Mouse (Mus musculus) heart, embryonic 11.5 days (tissue): ENCODE results near the gene Pip5kl1. TPM values are rescaled to one million over a fixed set of nuclear protein-coding genes. Genes with fewer than 3 reads are reported as not detected.

Source experiments
- ATAC-seq: fragments of 200-750 bp; cut with Nextera tagmentation; replicated peaks from 2 replicates; pipeline ENCODE4 v1.8.0; 2017; ENCODE audit warnings: moderate library complexity; ENCODE audit not compliant: insufficient number of reproducible peaks, low FRiP score, low TSS enrichment
- H3K27ac ChIP-seq: fragments of 300-500 bp; sonication (generic); 2 replicates; pipeline ENCODE4 v1.5.1; 2014; ENCODE audit warnings: mild to moderate bottlenecking, low read depth, low read length
- H3K27me3 ChIP-seq: fragments of 300-500 bp; sonication (generic); 2 replicates; pipeline ENCODE4 v1.6.1; 2014; ENCODE audit warnings: mild to moderate bottlenecking, low read length, mixed read lengths; ENCODE audit not compliant: control insufficient read depth, insufficient read depth
- H3K36me3 ChIP-seq: fragments of 300-500 bp; sonication (generic); 2 replicates; pipeline ENCODE4 v1.6.1; 2014; ENCODE audit warnings: mild to moderate bottlenecking, low read length, moderate library complexity, mixed read lengths; ENCODE audit not compliant: control insufficient read depth, insufficient read depth
- H3K4me1 ChIP-seq: fragments of 300-500 bp; sonication (generic); 2 replicates; pipeline ENCODE4 v1.6.1; 2014; ENCODE audit warnings: low read length; ENCODE audit not compliant: control insufficient read depth, insufficient read depth
- H3K4me2 ChIP-seq: fragments of 300-500 bp; sonication (generic); 2 replicates; pipeline ENCODE4 v1.6.1; 2014; ENCODE audit warnings: mild to moderate bottlenecking, moderate library complexity
- H3K4me3 ChIP-seq: fragments of 300-500 bp; sonication (generic); 2 replicates; pipeline ENCODE4 v1.5.1; 2014; ENCODE audit warnings: low read depth, low read length
- H3K9ac ChIP-seq: fragments of 300-500 bp; sonication (generic); 2 replicates; pipeline ENCODE4 v1.6.1; 2014; ENCODE audit warnings: mild to moderate bottlenecking, low read depth, low read length, moderate library complexity
- H3K9me3 ChIP-seq: fragments of 300-500 bp; sonication (generic); replicated peaks from 2 replicates; pipeline ENCODE4 v1.6.1; 2016; ENCODE audit warnings: low read length; ENCODE audit not compliant: control insufficient read depth
- WGBS: fragments of 180-500 bp; shearing (Covaris S2); extraction: QIAGEN DNeasy Blood & Tissue Kit; methylation state at CpG from one replicate; pipeline ENCODE4 v1.1.7; 2014; ENCODE audit not compliant: insufficient replicate concordance; 5-methylcytosine and 5-hydroxymethylcytosine counted together
- polyA plus RNA-seq: library from polyadenylated mRNA; unstranded; fragments of >200 nt; fragmentation: Nextera tagmentation; extraction: Ambion mirVana; gene quantifications from 2 replicates; pipeline ENCODE4 v1.2.1, GENCODE M21; 2014

The Pip5kl1 gene
- polyA plus RNA-seq, 1 experiment from 2014 or later, result 0.31 TPM

- 3% methylated on average over 25 of the region's 25 CpGs for WGBS
- ATAC-seq, result peak; percentile 75
- no peaks in the 10 kb centered on the region for H3K9me3 ChIP-seq
- peak overlapping the region; percentile 52 for H3K9ac ChIP-seq
- H3K27ac ChIP-seq, result peak overlapping the region; percentile 87
- 0 out of 2 replicates have a peak, but pooled peaks cover 6% of the 10 kb centered on the region for H3K36me3 ChIP-seq
- no peaks in the 10 kb centered on the region for H3K27me3 ChIP-seq
- peak overlapping the region; percentile 88 for H3K4me3 ChIP-seq
- H3K4me1 ChIP-seq, result peaks cover 31% of the 10 kb centered on the region
- peak overlapping the region; percentile 95 for H3K4me2 ChIP-seq
Measured at GRCm38 (mm10) chr2:32608141-32608777, 33.7 kb downstream of the Pip5kl1 start.

- H3K4me1 ChIP-seq, result peaks cover 31% of the 10 kb centered on the region
- H3K4me2 ChIP-seq, result peak overlapping the region; percentile 95
- peak overlapping the region; percentile 88 for H3K4me3 ChIP-seq
- no peaks in the 10 kb centered on the region for H3K9me3 ChIP-seq
- peak; percentile 60 for ATAC-seq
- peak overlapping the region; percentile 52 for H3K9ac ChIP-seq
- H3K27me3 ChIP-seq, result no peaks in the 10 kb centered on the region
- H3K27ac ChIP-seq, result peak overlapping the region; percentile 87
- WGBS, result 34% methylated on average over 18 of the region's 18 CpGs
- 0 out of 2 replicates have a peak, but pooled peaks cover 6% of the 10 kb centered on the region for H3K36me3 ChIP-seq
Measured at GRCm38 (mm10) chr2:32608778-32609435, 34.3 kb downstream of the Pip5kl1 start.

- H3K4me3 ChIP-seq, result peak overlapping the region; percentile 36
- no peaks in the 10 kb centered on the region for H3K9me3 ChIP-seq
- peaks cover 31% of the 10 kb centered on the region for H3K4me1 ChIP-seq
- H3K27me3 ChIP-seq, result no peaks in the 10 kb centered on the region
- H3K4me2 ChIP-seq, result peak overlapping the region; percentile 59
- 11% methylated on average over 23 of the region's 23 CpGs for WGBS
- ATAC-seq, result no peak
- H3K27ac ChIP-seq, result no peak overlapping the region
- peaks cover 11% of the 10 kb centered on the region for H3K36me3 ChIP-seq
- H3K9ac ChIP-seq, result no peak overlapping the region
Measured at GRCm38 (mm10) chr2:32610610-32611229, 36.1 kb downstream of the Pip5kl1 start.

GRCm38 (mm10) chr2:32612274-32612673 lies 37.7 kb downstream of the Pip5kl1 start:
- 61% methylated on average over 26 of the region's 26 CpGs for WGBS
- Histone ChIP-seq H3K9me3 (no peaks in the 10 kb centered on the region), H3K36me3 (peaks cover 14% of the 10 kb centered on the region), H3K4me1 (peaks cover 31% of the 10 kb centered on the region), H3K4me2 (no peak overlapping the region), H3K4me3 (no peak overlapping the region), H3K27me3 (no peaks in the 10 kb centered on the region), H3K9ac (no peak overlapping the region), H3K27ac (no peak overlapping the region)
- ATAC-seq, result no peak

- no peak for ATAC-seq
- Histone ChIP-seq H3K36me3 (peaks cover 21% of the 10 kb centered on the region), H3K27ac (no peak overlapping the region), H3K4me2 (no peak overlapping the region), H3K4me3 (no peak overlapping the region), H3K9ac (no peak overlapping the region), H3K9me3 (no peaks in the 10 kb centered on the region), H3K27me3 (no peaks in the 10 kb centered on the region), H3K4me1 (peaks cover 33% of the 10 kb centered on the region)
- 98% methylated on average over 1 of the region's 1 CpGs for WGBS
Measured at GRCm38 (mm10) chr2:32617109-32617508, 42.5 kb downstream of the Pip5kl1 start.

- ATAC-seq, result no peak
- peaks cover 19% of the 10 kb centered on the region for H3K36me3 ChIP-seq
- no peak overlapping the region for H3K9ac ChIP-seq
- WGBS, result 93% methylated on average over 4 of the region's 4 CpGs
- no peaks in the 10 kb centered on the region for H3K27me3 ChIP-seq
- H3K4me2 ChIP-seq, result no peak overlapping the region
- peaks cover 36% of the 10 kb centered on the region for H3K4me1 ChIP-seq
- H3K4me3 ChIP-seq, result no peak overlapping the region
- no peaks in the 10 kb centered on the region for H3K9me3 ChIP-seq
- H3K27ac ChIP-seq, result no peak overlapping the region
Measured at GRCm38 (mm10) chr2:32617601-32618000, 43.0 kb downstream of the Pip5kl1 start.

- 82% methylated on average over 9 of the region's 9 CpGs for WGBS
- H3K9me3 ChIP-seq, result no peaks in the 10 kb centered on the region
- peaks cover 18% of the 10 kb centered on the region for H3K36me3 ChIP-seq
Measured at GRCm38 (mm10) chr2:32618051-32618450, 43.5 kb downstream of the Pip5kl1 start.

GRCm38 (mm10) chr2:32620682-32621516 lies 46.3 kb downstream of the Pip5kl1 start:
- H3K4me3 ChIP-seq, result no peak overlapping the region
- peaks cover 54% of the 10 kb centered on the region for H3K4me1 ChIP-seq
- peaks cover 10% of the 10 kb centered on the region for H3K36me3 ChIP-seq
- H3K27me3 ChIP-seq, result no peaks in the 10 kb centered on the region
- WGBS, result 8% methylated on average over 4 of the region's 4 CpGs
- H3K4me2 ChIP-seq, result peak overlapping the region; percentile 46
- peak overlapping the region; percentile 96 for H3K27ac ChIP-seq
- H3K9ac ChIP-seq, result peak overlapping the region; percentile 52; the same call in 1 of the 2 replicates
- peak; percentile 71 for ATAC-seq
- H3K9me3 ChIP-seq, result no peaks in the 10 kb centered on the region

More at GRCm38 (mm10) chr2:32618051-32618450, 43.5 kb downstream of the Pip5kl1 start:
- no peak overlapping the region for H3K27ac ChIP-seq
- ATAC-seq, result no peak
- peaks cover 36% of the 10 kb centered on the region for H3K4me1 ChIP-seq
- no peak overlapping the region for H3K4me3 ChIP-seq
- H3K9ac ChIP-seq, result no peak overlapping the region
- no peak overlapping the region for H3K4me2 ChIP-seq
- no peaks in the 10 kb centered on the region for H3K27me3 ChIP-seq
